Mouse (Mus musculus): ENCODE results near the gene Prss12. TPM values are rescaled to one million over a fixed set of nuclear protein-coding genes. Genes with fewer than 3 reads are reported as not detected.

Prss12 gene
- polyA plus RNA-seq, 1 experiment from 2014 or later: 1.6 TPM

DNA sequence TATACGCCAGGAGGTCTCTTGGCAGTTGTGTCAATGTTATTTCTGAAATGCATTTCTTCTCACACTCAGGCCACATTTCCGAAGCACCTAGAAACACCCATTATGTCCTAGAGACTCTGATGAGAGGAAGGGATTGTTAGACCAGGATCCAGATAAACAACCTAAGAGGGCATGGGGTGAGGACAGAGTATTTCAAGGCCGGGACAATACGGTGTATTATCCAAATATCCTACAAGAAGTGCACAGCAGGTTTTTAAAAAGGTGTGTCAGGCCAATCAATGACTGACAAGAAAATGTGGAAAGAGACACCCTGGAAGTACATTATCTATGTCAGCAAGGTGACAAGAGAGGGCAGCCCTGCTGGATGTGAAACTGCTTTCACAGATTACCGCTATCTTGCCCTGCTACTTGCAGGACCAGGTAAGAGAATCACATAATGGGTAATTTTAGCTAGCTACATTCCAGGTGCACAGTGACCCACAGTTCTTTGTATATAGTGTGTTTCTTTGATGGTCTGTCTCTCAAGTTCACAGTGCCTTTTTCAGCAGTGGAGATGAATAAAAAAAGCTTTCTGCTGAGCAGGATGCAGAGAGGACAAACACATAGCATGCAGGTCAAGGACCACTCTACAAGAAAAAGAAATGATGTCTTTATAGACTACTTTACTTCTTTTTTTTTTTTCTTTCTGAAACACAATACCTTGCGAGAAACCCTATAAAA is 97.0 kb downstream of the Prss12 start:
- Histone ChIP-seq H3K27me3 (replicated peaks) (no peaks in the 10 kb centered on the region), H3K4me2 (no peak overlapping the region), H3K4me3 (no peak overlapping the region), H3K27ac (ENCODE audit: poor library complexity, severe bottlenecking) (no peak overlapping the region), H3K9ac (no peak overlapping the region), H3K4me1 (replicated peaks) (no peaks in the 10 kb centered on the region), H3K9me3 (replicated peaks) (0 out of 2 replicates have a peak, but pooled peaks cover 6% of the 10 kb centered on the region), H3K36me3 (no peaks in the 10 kb centered on the region)
- no peak for ATAC-seq (ENCODE audit: insufficient number of reproducible peaks, low FRiP score)
- WGBS: 82% methylated on average over 6 of the region's 6 CpGs

DNA sequence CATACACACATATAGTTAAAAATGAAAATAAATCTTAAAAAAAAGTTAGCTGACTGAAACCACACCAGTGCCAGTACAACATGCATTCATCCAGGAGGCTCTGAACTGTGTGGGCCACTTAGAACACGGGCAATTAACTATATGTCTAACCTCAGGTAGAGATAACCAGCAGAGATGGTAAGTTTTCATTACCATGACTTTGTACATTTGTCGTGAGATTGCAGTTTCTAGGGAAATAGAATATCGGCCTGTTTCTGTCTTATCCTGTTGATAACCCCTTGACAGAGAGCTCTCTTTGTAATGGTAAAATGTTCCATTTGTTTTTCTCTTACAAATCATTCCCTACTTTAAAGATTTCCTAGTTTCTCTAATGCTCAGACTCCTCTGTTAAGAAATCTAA is 103.8 kb downstream of the Prss12 start:
- H3K4me2 ChIP-seq: no peak overlapping the region
- H3K36me3 ChIP-seq: no peaks in the 10 kb centered on the region
- H3K4me1 ChIP-seq (replicated peaks): no peaks in the 10 kb centered on the region
- no peak overlapping the region for H3K4me3 ChIP-seq
- no peak overlapping the region for H3K9ac ChIP-seq
- H3K27me3 ChIP-seq (replicated peaks): no peaks in the 10 kb centered on the region
- 0 out of 2 replicates have a peak, but pooled peaks cover 6% of the 10 kb centered on the region for H3K9me3 ChIP-seq (replicated peaks)
- no peak overlapping the region for H3K27ac ChIP-seq (ENCODE audit: poor library complexity, severe bottlenecking)
- 58% methylated on average over 3 of the region's 3 CpGs for WGBS
- ATAC-seq (ENCODE audit: insufficient number of reproducible peaks, low FRiP score): no peak

DNA sequence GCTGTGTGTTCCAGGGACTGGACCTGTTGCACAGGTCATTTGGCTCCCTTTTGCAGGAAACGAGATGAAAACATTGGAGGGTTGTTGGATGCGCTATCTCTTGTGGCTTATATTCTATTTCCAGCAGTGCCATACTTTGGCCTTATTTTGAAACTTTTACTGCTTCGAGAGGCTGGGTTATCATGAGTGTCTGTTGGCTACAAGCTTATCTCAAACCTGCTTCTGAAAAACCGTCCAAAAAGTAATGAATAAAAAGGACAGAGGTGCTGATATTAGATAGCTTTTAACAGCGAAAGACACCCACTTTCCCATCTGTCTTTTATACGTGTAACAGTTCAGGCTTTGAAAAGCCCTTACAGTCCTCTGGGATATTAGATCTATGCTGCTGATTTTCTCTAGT is 107.2 kb downstream of the Prss12 start:
- Histone ChIP-seq H3K9me3 (replicated peaks) (no peaks in the 10 kb centered on the region), H3K4me2 (no peak overlapping the region), H3K9ac (no peak overlapping the region), H3K27me3 (replicated peaks) (no peaks in the 10 kb centered on the region), H3K4me3 (no peak overlapping the region), H3K4me1 (replicated peaks) (no peaks in the 10 kb centered on the region), H3K27ac (ENCODE audit: poor library complexity, severe bottlenecking) (no peak overlapping the region), H3K36me3 (no peaks in the 10 kb centered on the region)
- WGBS: 52% methylated on average over 6 of the region's 6 CpGs
- no peak for ATAC-seq (ENCODE audit: insufficient number of reproducible peaks, low FRiP score)

DNA sequence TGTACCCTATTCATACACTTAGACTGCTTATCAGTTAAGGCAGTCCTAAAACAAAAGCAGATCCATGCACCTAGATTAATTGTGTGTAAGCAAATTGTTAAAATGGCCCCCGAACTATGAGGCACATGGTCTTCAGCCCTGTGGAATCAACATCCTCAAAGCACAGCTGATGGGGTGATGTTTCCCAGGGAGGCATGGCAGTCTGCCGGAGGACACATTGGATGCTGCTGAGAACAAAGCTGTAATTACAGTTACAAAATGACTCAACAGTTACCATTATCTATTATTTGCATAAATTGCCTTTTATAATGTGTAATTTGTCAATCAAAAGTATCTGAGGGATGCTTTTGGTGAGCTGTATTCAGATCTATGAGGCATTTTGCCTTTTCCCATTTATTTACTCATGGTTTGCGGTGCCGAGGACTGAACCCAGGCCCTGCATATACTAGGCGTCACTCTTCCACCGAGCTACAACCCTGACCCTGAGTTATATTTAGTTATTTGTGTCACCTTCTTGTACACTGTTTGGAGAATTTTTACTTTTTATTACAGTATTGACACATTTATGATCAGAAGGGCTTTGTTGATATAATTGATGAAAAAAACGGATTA is 108.6 kb downstream of the Prss12 start:
- Histone ChIP-seq H3K27ac (ENCODE audit: poor library complexity, severe bottlenecking) (no peak overlapping the region), H3K9ac (no peak overlapping the region), H3K4me1 (replicated peaks) (no peaks in the 10 kb centered on the region), H3K27me3 (replicated peaks) (no peaks in the 10 kb centered on the region), H3K4me2 (no peak overlapping the region), H3K4me3 (no peak overlapping the region), H3K36me3 (no peaks in the 10 kb centered on the region), H3K9me3 (replicated peaks) (no peaks in the 10 kb centered on the region)
- WGBS: 85% methylated on average over 7 of the region's 7 CpGs
- no peak for ATAC-seq (ENCODE audit: insufficient number of reproducible peaks, low FRiP score)

Other genes starting within 250 kb of the Prss12 start
- gene Synpo2, start 210.8 kb upstream of the Prss12 start, polyA plus RNA-seq (2016; fragmentation: Nextera tagmentation; extraction: Ambion mirVana): 23.7 and 26.8 TPM in 2 replicates
- gene Sec24d, start 179.5 kb upstream of the Prss12 start, polyA plus RNA-seq (2016; fragmentation: Nextera tagmentation; extraction: Ambion mirVana): 77.5 and 79.4 TPM in 2 replicates
- 22.6 and 22.9 TPM in 2 replicates for gene Mettl14, start 60.8 kb upstream of the Prss12 start, polyA plus RNA-seq (2016; fragmentation: Nextera tagmentation; extraction: Ambion mirVana)
- gene Ndst3, start 243.9 kb downstream of the Prss12 start, polyA plus RNA-seq (2016; fragmentation: Nextera tagmentation; extraction: Ambion mirVana): 0.30 and 0.50 TPM in 2 replicates

Data from heart, embryonic 12.5 days (tissue).